Mouse (Mus musculus) layer of hippocampus, postnatal 14 days (tissue): ENCODE data around the gene Tnfsfm13. TPM values are rescaled to one million over a fixed set of nuclear protein-coding genes. Genes with fewer than 3 reads are reported as not detected.
"Not testable (repeated sequence)": the region's sequence is repeated elsewhere in the genome, so short reads cannot be mapped to it uniquely, and the experiment has no call there.

ENCODE experiments used
- DNase-seq, 2 experiments: peaks; one replicate each; pipeline ENCODE4 v3.0.0; 2021 to 2022; ENCODE audit warnings: low spot score in 2 of 2, mixed read lengths in 1 of 2
- long read RNA-seq, 2 experiments: library from polyadenylated mRNA; stranded (forward); transcript quantifications; one replicate each; pipeline ENCODE4 v2.0.0; 2021
- total RNA-seq, 2 experiments: library from RNA; stranded (reverse); gene quantifications; 2 replicates each; pipeline ENCODE4 v1.2.3; 2021

Tnfsfm13 gene
- total RNA-seq, result 1 to 10 TPM in 1 of 2 experiments, under 1 TPM in 1; 0.45 to 1.0 TPM
- long read RNA-seq, experiment 1, partial matches to known transcripts, result 1 of 1 reads
- long read RNA-seq, experiment 1, other reads (novel, unspliced or antisense), result 0 of 1 reads
- long read RNA-seq, experiment 2, partial matches to known transcripts, result 1 of 2 reads
- long read RNA-seq, experiment 2, other reads (novel, unspliced or antisense), result 0 of 2 reads

GRCm38 (mm10) chr11:69695361-69696181 lies at the start of gene Tnfsfm13, which contains the start of gene Tnfsf12:
Gene Tnfsfm13 (minus strand): TSS chr11:69696098.
Gene Tnfsf12 (minus strand): TSS chr11:69695849.
- no peak for DNase-seq

GRCm38 (mm10) chr11:69731408-69731807 lies 35.5 kb upstream of the Tnfsfm13 start:
- not testable (repeated sequence) for DNase-seq

- DNase-seq, result peak in 1 of 2 experiments; percentile 29
These were observed 33.2 kb upstream of the Tnfsfm13 start for GRCm38 (mm10) chr11:69729063-69729462.

- no peak for DNase-seq
These were observed 30.1 kb upstream of the Tnfsfm13 start for GRCm38 (mm10) chr11:69725951-69726350.

GRCm38 (mm10) chr11:69723074-69723473 lies 27.2 kb upstream of the Tnfsfm13 start:
- no peak for DNase-seq

GRCm38 (mm10) chr11:69720852-69721251 lies 25.0 kb upstream of the Tnfsfm13 start:
- DNase-seq, result no peak

- no peak for DNase-seq
These were observed 23.5 kb upstream of the Tnfsfm13 start for GRCm38 (mm10) chr11:69719423-69719822.

GRCm38 (mm10) chr11:69718661-69719060 lies 22.8 kb upstream of the Tnfsfm13 start:
- no peak for DNase-seq

GRCm38 (mm10) chr11:69716953-69717352 lies 21.1 kb upstream of the Tnfsfm13 start:
- DNase-seq, result no peak

GRCm38 (mm10) chr11:69715929-69716328 lies 20.0 kb upstream of the Tnfsfm13 start:
- no peak for DNase-seq

- DNase-seq, result no peak
These were observed 19.6 kb upstream of the Tnfsfm13 start for GRCm38 (mm10) chr11:69715482-69715881.

GRCm38 (mm10) chr11:69714636-69715329 lies 18.9 kb upstream of the Tnfsfm13 start:
- DNase-seq, result no peak

- DNase-seq, result no peak
These were observed 17.2 kb upstream of the Tnfsfm13 start for GRCm38 (mm10) chr11:69712954-69713672.

- DNase-seq, result no peak
These were observed 15.2 kb upstream of the Tnfsfm13 start for GRCm38 (mm10) chr11:69711082-69711481.

GRCm38 (mm10) chr11:69710470-69710869 lies 14.6 kb upstream of the Tnfsfm13 start:
- no peak for DNase-seq

- peak in 1 of 2 experiments; percentile 47 for DNase-seq
These were observed 13.9 kb upstream of the Tnfsfm13 start for GRCm38 (mm10) chr11:69709554-69710446.

- DNase-seq, result no peak
These were observed 12.8 kb upstream of the Tnfsfm13 start for GRCm38 (mm10) chr11:69708614-69709265.

- no peak for DNase-seq
These were observed 12.0 kb upstream of the Tnfsfm13 start for GRCm38 (mm10) chr11:69707873-69708381.

GRCm38 (mm10) chr11:69707480-69707847 lies 11.6 kb upstream of the Tnfsfm13 start:
- DNase-seq, result no peak
